Mouse (Mus musculus) testis, adult 2 months (tissue): Measurements from ENCODE around the gene Etv5. TPM values are rescaled to one million over a fixed set of nuclear protein-coding genes. Genes with fewer than 3 reads are reported as not detected.

Experiments
- H3K27ac ChIP-seq: fragments of 200-500 bp; 2 replicates; pipeline ENCODE4 v1.5.1; 2012; ENCODE audit warnings: low read depth, low read length; ENCODE audit not compliant: control insufficient read depth, insufficient read depth
- H3K27me3 ChIP-seq: fragments of 200-500 bp; 2 replicates; pipeline ENCODE4 v1.6.1; 2012; ENCODE audit warnings: mild to moderate bottlenecking, low read length, moderate library complexity; ENCODE audit not compliant: control insufficient read depth, insufficient read depth
- H3K36me3 ChIP-seq: fragments of 200-500 bp; 2 replicates; pipeline ENCODE4 v1.6.1; 2012; ENCODE audit warnings: mild to moderate bottlenecking, low read length; ENCODE audit not compliant: control insufficient read depth, insufficient read depth
- H3K4me1 ChIP-seq: fragments of 200-500 bp; 2 replicates; pipeline ENCODE4 v1.6.1; 2012; ENCODE audit warnings: low read length; ENCODE audit not compliant: control insufficient read depth, insufficient read depth
- H3K4me3 ChIP-seq: fragments of 200-500 bp; 2 replicates; pipeline ENCODE4 v1.5.1; 2012; ENCODE audit warnings: low read depth, mild to moderate bottlenecking, low read length, moderate library complexity, mixed read lengths; ENCODE audit not compliant: control insufficient read depth
- CTCF ChIP-seq: fragments of 200-500 bp; IDR thresholded peaks from 2 replicates; pipeline ENCODE4 v1.5.1; 2012; ENCODE audit warnings: low read depth, mild to moderate bottlenecking, inconsistent platforms, low read length, moderate library complexity; ENCODE audit not compliant: control insufficient read depth, insufficient read depth, insufficient replicate concordance
- POLR2A ChIP-seq: fragments of 200-500 bp; IDR thresholded peaks from 2 replicates; pipeline ENCODE4 v1.6.1; 2012; ENCODE audit warnings: low read depth, mild to moderate bottlenecking, inconsistent platforms, low read length, moderate library complexity; ENCODE audit not compliant: control insufficient read depth
- polyA plus RNA-seq: library from polyadenylated mRNA; depleted of rRNA; stranded (reverse); fragments of >200 nt; gene quantifications from 2 replicates; pipeline ENCODE4 v1.2.3, GENCODE M21; 2012

The Etv5 gene
- polyA plus RNA-seq, 1 experiment: 12.6 TPM

DNA sequence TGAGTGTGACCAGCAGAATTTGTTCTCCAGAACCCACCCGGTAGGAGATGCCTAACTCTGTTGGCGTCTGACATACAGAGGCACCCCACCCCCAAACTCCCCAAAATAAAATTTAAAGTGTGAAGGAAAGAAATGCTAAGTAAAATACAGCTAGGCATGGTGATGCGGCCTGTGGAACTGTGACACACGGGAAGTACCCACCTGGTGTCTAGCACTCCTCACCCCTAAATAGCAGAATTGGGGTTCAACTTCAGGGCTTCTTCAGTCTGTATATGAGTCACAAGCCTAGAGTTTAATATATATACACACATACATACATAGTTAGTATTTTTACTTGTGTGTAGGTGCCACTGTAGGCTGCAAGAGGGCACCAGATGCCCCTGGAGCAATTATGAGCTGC is 32.8 kb downstream of the Etv5 start:
- Histone ChIP-seq H3K4me3 (no peak overlapping the region), H3K36me3 (no peaks in the 10 kb centered on the region), H3K27me3 (no peaks in the 10 kb centered on the region), H3K4me1 (no peaks in the 10 kb centered on the region; the same call in 1 of the 2 replicates), H3K27ac (no peak overlapping the region)
- no peak for TF ChIP-seq CTCF
- no peak for TF ChIP-seq POLR2A

DNA sequence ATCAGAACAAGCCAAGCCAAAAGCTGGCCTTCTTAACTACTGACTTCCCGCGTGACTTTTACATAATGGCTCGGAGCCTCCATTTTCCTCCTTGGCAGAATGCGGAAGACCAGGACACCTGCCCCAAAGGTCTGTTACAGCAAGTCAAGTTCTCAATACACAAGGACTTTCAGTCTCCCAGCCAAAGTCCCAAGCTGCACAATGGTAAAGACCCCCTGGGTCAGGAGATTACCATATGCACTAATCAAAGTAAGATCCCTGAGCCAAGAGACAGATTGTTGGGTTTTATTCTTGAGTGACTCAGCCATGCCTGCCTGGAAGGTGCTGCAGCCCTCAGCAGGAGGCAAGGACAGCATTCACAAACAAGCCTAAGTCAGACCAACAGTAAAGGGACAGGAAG is 33.5 kb downstream of the Etv5 start:
- no peaks in the 10 kb centered on the region for H3K27me3 ChIP-seq
- H3K27ac ChIP-seq: no peak overlapping the region
- no peaks in the 10 kb centered on the region for H3K36me3 ChIP-seq
- H3K4me3 ChIP-seq: no peak overlapping the region
- no peaks in the 10 kb centered on the region; the same call in 1 of the 2 replicates for H3K4me1 ChIP-seq
- no peak for TF ChIP-seq POLR2A
- no peak for TF ChIP-seq CTCF

DNA sequence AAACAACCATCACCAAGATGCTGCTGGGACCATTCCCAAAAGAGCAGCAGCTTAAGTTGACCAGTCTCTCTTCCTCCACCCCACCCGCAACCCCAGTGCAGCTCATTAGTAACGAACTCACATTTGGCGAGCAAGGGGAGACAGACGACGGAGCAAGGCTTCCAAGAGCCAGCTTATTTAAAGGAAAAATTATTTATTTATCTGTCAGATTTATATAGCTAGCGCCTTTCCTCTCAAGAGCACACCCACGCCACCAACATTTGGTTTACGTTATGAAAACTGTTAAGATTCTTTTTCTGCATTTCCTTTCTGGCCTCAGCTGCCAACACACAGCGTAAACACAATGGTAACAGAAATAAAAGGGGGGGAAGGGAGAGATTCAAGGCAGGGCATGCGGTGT is 34.0 kb downstream of the Etv5 start:
- TF ChIP-seq CTCF: no peak
- no peaks in the 10 kb centered on the region; the same call in 1 of the 2 replicates for H3K4me1 ChIP-seq
- no peaks in the 10 kb centered on the region for H3K27me3 ChIP-seq
- no peaks in the 10 kb centered on the region for H3K36me3 ChIP-seq
- no peak overlapping the region for H3K4me3 ChIP-seq
- H3K27ac ChIP-seq: no peak overlapping the region

DNA sequence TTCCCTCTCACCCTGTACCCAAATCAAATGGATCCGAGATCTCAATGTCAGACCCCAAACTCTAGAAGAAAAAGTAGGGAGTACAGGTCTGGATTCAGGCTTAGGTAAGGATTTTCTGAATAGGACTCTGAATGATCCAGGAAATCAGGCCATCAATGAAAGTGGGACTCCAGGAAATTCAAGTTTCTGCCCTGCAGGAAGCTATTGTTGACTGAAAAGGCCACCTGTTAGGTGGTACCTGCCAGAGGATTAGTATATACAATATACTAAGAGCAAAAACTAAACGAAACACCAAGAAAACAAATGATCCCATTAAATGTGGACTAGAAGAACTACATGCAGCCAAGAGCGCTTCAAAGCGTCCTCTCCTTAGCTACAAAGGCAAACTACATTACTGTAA is 35.8 kb downstream of the Etv5 start:
- no peak for TF ChIP-seq POLR2A
- no peak for TF ChIP-seq CTCF
- Histone ChIP-seq H3K4me1 (no peaks in the 10 kb centered on the region), H3K36me3 (no peaks in the 10 kb centered on the region), H3K4me3 (no peak overlapping the region), H3K27me3 (no peaks in the 10 kb centered on the region), H3K27ac (no peak overlapping the region)

DNA sequence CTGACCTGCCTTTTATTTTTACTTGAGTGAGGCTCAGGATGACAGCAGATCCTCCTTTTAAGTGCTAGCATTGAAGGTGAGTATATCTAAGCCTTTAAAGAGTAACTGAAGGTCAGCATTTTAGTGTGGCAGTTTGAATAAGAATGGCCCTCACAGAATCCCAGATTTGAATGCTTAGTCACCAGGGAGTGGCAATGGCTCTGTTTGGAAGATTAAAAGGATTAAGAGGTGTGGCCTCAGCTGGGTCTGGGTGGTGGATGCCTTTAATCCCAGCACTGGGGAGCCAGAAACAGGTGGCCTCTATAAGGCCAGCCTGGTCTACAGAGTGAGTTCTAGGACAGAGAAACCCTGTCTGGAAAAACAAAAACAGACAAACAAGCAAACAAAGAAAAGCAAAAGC is 36.9 kb downstream of the Etv5 start:
- TF ChIP-seq CTCF (no peak), POLR2A (no peak)
- Histone ChIP-seq H3K4me3 (no peak overlapping the region), H3K36me3 (no peaks in the 10 kb centered on the region)

DNA sequence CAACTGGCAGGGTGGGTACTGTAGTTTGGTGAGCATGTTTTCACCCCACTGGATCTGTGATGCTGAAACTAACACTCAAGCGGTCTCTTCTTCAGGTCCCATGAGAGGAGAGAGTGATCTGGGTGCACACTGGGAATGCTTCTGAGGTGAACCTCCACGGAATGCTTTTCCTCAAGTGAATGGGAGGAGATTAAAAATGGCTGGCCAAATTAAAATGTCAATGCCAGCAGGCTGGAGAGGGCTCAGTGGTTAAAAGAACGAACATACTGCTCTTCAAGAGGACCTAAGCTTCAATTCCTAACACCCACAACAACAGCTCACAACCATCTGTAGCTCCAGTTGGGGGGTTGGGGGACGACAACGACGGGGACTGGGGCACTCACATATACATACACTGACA is 39.3 kb downstream of the Etv5 start:
- Histone ChIP-seq H3K36me3 (no peaks in the 10 kb centered on the region), H3K4me1 (no peaks in the 10 kb centered on the region), H3K27ac (no peak overlapping the region), H3K27me3 (no peaks in the 10 kb centered on the region), H3K4me3 (no peak overlapping the region)
- TF ChIP-seq POLR2A (no peak), CTCF (no peak)

More for the DNA sequence above, 36.9 kb downstream of the Etv5 start:
- Histone ChIP-seq H3K4me1 (no peaks in the 10 kb centered on the region), H3K27ac (no peak overlapping the region), H3K27me3 (no peaks in the 10 kb centered on the region)

DNA sequence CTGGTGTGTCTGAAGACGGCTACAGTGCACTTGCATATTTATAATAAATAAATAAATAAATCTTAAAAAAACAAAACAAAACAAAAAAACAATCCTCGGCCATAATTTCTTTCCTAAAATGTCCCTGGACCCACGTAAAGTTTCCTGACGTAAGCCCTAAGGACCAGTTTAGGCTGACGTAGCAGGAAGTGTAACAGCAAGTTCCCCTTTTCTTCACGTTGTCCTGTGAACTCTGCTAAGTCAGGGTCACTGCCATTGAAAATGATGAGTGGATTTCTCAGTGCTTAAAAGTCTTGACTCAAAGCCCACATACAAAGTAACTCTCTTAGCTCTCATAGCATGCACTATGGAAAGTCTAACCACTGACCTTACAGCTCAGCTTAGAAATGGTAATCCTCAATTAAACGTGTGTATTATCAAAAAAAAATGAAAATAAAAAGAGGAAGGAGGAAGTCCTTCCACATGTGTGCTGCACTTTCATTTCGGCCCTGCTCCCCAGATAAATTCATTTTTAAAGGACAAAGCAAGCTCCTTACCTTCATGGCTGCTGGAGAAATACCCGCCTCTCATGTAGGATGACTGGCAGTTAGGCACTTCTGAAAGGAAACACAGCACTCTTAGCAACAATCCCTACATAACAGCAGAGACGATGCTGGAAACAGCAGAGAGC is 40.6 kb downstream of the Etv5 start:
- Histone ChIP-seq H3K4me1 (no peaks in the 10 kb centered on the region), H3K27ac (no peak overlapping the region), H3K4me3 (no peak overlapping the region), H3K27me3 (no peaks in the 10 kb centered on the region), H3K36me3 (no peaks in the 10 kb centered on the region)
- TF ChIP-seq POLR2A (no peak), CTCF (no peak)
